ENCODE assay signal across 8 mouse cellular contexts in genomic region chr3:103429227-103429788, GRCm38 (mm10).
A peak's percentile ranks its signal among the peaks of the same experiment; 100 is the strongest.
DNase-seq lines count a peak whose midpoint lies in the region; ATAC-seq and TF ChIP-seq lines count a peak whose summit lies in the region.

No protein-coding gene starts in this region.

- no peaks in the 10 kb centered on the region for H3K79me2 ChIP-seq in liver, adult 2 months (ENCODE audit: control insufficient read depth, insufficient read depth, low read length)

- H3K4me3 ChIP-seq in liver, adult 2 months (ENCODE audit: insufficient read depth, low read depth, low read length) = no peak overlapping the region
- H3K4me3 ChIP-seq in liver, embryonic 11.5 days (ENCODE audit: low read depth, low read length) = no peak overlapping the region
- no peak overlapping the region for H3K4me3 ChIP-seq in lung, embryonic 16.5 days (ENCODE audit: low read length)

- no peak overlapping the region for H3K9ac ChIP-seq in liver, adult 2 months (ENCODE audit: low read depth, low read length)
- H3K9ac ChIP-seq in liver, embryonic 11.5 days (ENCODE audit: low read depth, low read length) = no peak overlapping the region
- no peak overlapping the region for H3K9ac ChIP-seq in lung, embryonic 16.5 days (ENCODE audit: low read length)

- DNase-seq in cerebellum, adult 11 months = peak; percentile 16
- no peak for DNase-seq in cerebellum, adult 9-11 months
- DNase-seq in liver, adult 2 months (ENCODE audit: extremely low read depth, low read depth, low spot score) = no peak
- DNase-seq in liver, embryonic 11.5 days (ENCODE audit: low spot score) = no peak
- DNase-seq in c-Kit-positive CD71-negative TER-119-negative erythroid progenitor cells, embryonic 14.5 days (ENCODE audit: low read depth) = peak; percentile 7
- no peak for DNase-seq in adrenal gland, adult 18-20 months (ENCODE audit: low spot score in 2 of 2)
- no peak for DNase-seq in spleen, adult 12 weeks (ENCODE audit: low spot score)

- no peak for ATAC-seq in liver, embryonic 11.5 days (replicated peaks; ENCODE audit: low FRiP score)
- peak; percentile 61; the same call in 1 of the 2 replicates for ATAC-seq in lung, embryonic 16.5 days (ENCODE audit: low read depth)

- no peak overlapping the region for H3K27ac ChIP-seq in liver, adult 2 months (replicated peaks; ENCODE audit: insufficient read depth, low read depth, low read length)
- no peak overlapping the region for H3K27ac ChIP-seq in liver, embryonic 11.5 days (ENCODE audit: low read depth, low read length)
- peak overlapping the region; percentile 66 for H3K27ac ChIP-seq in lung, embryonic 16.5 days (ENCODE audit: low read length)

- TF ChIP-seq POLR2A in liver, adult 2 months (IDR thresholded peaks at IDR 0.05; ENCODE audit: extremely low read depth, insufficient read depth, low read length) = no peak

- peak; percentile 67 for TF ChIP-seq CTCF in liver, adult 2 months (IDR thresholded peaks at IDR 0.05; ENCODE audit: low read depth, low read length)

- no peaks in the 10 kb centered on the region for H3K4me1 ChIP-seq in liver, adult 2 months (ENCODE audit: control insufficient read depth, insufficient read depth, low read length)
- H3K4me1 ChIP-seq in liver, embryonic 11.5 days (replicated peaks; ENCODE audit: control insufficient read depth, insufficient read depth, low read length) = 0 out of 2 replicates have a peak, but pooled peaks cover 2% of the 10 kb centered on the region
- peaks cover 7% of the 10 kb centered on the region for H3K4me1 ChIP-seq in lung, embryonic 16.5 days (replicated peaks; ENCODE audit: control insufficient read depth, insufficient read depth, low read length)

- H3K9me3 ChIP-seq in liver, embryonic 11.5 days (ENCODE audit: control insufficient read depth, low read length) = no peaks in the 10 kb centered on the region
- H3K9me3 ChIP-seq in lung, embryonic 16.5 days (ENCODE audit: control insufficient read depth, low read length) = no peaks in the 10 kb centered on the region

- H3K27me3 ChIP-seq in liver, adult 2 months (ENCODE audit: control insufficient read depth, insufficient read depth, low read length) = no peaks in the 10 kb centered on the region
- H3K27me3 ChIP-seq in liver, embryonic 11.5 days (replicated peaks; ENCODE audit: control insufficient read depth, insufficient read depth, low read length) = no peaks in the 10 kb centered on the region
- H3K27me3 ChIP-seq in lung, embryonic 16.5 days (ENCODE audit: control insufficient read depth, insufficient read depth, low read depth, low read length) = no peaks in the 10 kb centered on the region

- H3K36me3 ChIP-seq in liver, adult 2 months (ENCODE audit: control insufficient read depth, insufficient read depth, low read length) = no peaks in the 10 kb centered on the region
- H3K36me3 ChIP-seq in liver, embryonic 11.5 days (ENCODE audit: control insufficient read depth, insufficient read depth, low read length) = no peaks in the 10 kb centered on the region
- no peaks in the 10 kb centered on the region for H3K36me3 ChIP-seq in lung, embryonic 16.5 days (ENCODE audit: control insufficient read depth, insufficient read depth, low read length)

- WGBS in liver, adult 2 months = 18% methylated on average over 5 of the region's 5 CpGs
- 17% methylated on average over 5 of the region's 5 CpGs for WGBS in liver, embryonic 11.5 days
- WGBS in lung, embryonic 16.5 days = 15% methylated on average over 5 of the region's 5 CpGs

- H3K4me2 ChIP-seq in liver, embryonic 11.5 days = no peak overlapping the region
- no peak overlapping the region for H3K4me2 ChIP-seq in lung, embryonic 16.5 days (ENCODE audit: low read depth, low read length)

Comparison
In these comparisons a context has a peak if more than half of its experiments do, and no peak if none do; other contexts are left out.
1. DNase-seq: peak in cerebellum, adult 11 months (single experiment) and c-Kit-positive CD71-negative TER-119-negative erythroid progenitor cells, embryonic 14.5 days (single experiment); none in cerebellum, adult 9-11 months (single experiment), liver, adult 2 months (single experiment), liver, embryonic 11.5 days (single experiment), adrenal gland, adult 18-20 months (0 of 2) and spleen, adult 12 weeks (single experiment).